Mouse (Mus musculus) heart, adult 2 months (tissue): ENCODE data around the gene Nos2. TPM values are rescaled to one million over a fixed set of nuclear protein-coding genes. Genes with fewer than 3 reads are reported as not detected.
"Not testable (repeated sequence)": the region's sequence is repeated elsewhere in the genome, so short reads cannot be mapped to it uniquely, and the experiment has no call there.

Source experiments
- DNase-seq, 2 experiments: peaks; one replicate each; pipeline ENCODE4 v3.0.0; 2021
- H3K27ac ChIP-seq: fragments of 200-600 bp; 2 replicates; pipeline ENCODE4 v1.8.1; 2022
- H3K27me3 ChIP-seq: fragments of 200-500 bp; 2 replicates; pipeline ENCODE4 v1.6.1; 2012; ENCODE audit warnings: mild to moderate bottlenecking, low read length, inconsistent platforms, mixed read lengths; ENCODE audit not compliant: control insufficient read depth, insufficient read depth
- H3K36me3 ChIP-seq: fragments of 200-500 bp; 2 replicates; pipeline ENCODE4 v1.6.1; 2012; ENCODE audit warnings: low read length, inconsistent platforms; ENCODE audit not compliant: control insufficient read depth, insufficient read depth
- H3K4me1 ChIP-seq: fragments of 200-500 bp; 2 replicates; pipeline ENCODE4 v1.6.1; 2011; ENCODE audit warnings: low read length; ENCODE audit not compliant: control insufficient read depth, insufficient read depth
- H3K4me3 ChIP-seq: fragments of 200-600 bp; 2 replicates; pipeline ENCODE4 v1.8.1; 2022
- H3K79me2 ChIP-seq: fragments of 200-500 bp; replicated peaks from 2 replicates; pipeline ENCODE4 v1.6.1; 2012; ENCODE audit warnings: mild to moderate bottlenecking, inconsistent platforms, low read length, moderate library complexity, mixed read lengths; ENCODE audit not compliant: control insufficient read depth, insufficient read depth
- H3K9ac ChIP-seq: fragments of 200-500 bp; 2 replicates; pipeline ENCODE4 v1.6.1; 2012; ENCODE audit warnings: low read depth, mild to moderate bottlenecking, control low read depth, inconsistent platforms, low read length, mixed read lengths
- CTCF ChIP-seq: fragments of 200-600 bp; IDR thresholded peaks from 2 replicates; pipeline ENCODE4 v1.8.1; 2022; ENCODE audit warnings: antibody characterized with exemption, mild to moderate bottlenecking, moderate library complexity
- EP300 ChIP-seq: fragments of 200-500 bp; IDR thresholded peaks from 2 replicates; pipeline ENCODE4 v1.6.1; 2011; ENCODE audit warnings: low read depth, low read length, control low read depth; ENCODE audit not compliant: insufficient read depth
- POLR2A ChIP-seq: fragments of 200-500 bp; IDR thresholded peaks from 2 replicates; pipeline ENCODE4 v1.6.1; 2011; ENCODE audit warnings: mild to moderate bottlenecking, low read depth, low read length, control low read depth; ENCODE audit not compliant: insufficient read depth
- WGBS: fragments of 180-500 bp; shearing (Covaris S2); methylation state at CpG from one replicate; pipeline ENCODE4 v1.1.7; 2018; 5-methylcytosine and 5-hydroxymethylcytosine counted together
- intact Hi-C: fragments of 180-260 bp; cut with DNase I; formaldehyde crosslinking; loops from one replicate; pipeline ENCODE4 v1.15.1; 2025
- polyA plus RNA-seq: library from polyadenylated mRNA; depleted of rRNA; stranded (reverse); fragments of >200 nt; gene quantifications from 2 replicates; pipeline ENCODE4 v1.2.3, GENCODE M21; 2012
- total RNA-seq, 2 experiments: library from RNA; stranded (reverse); gene quantifications; 2 replicates each; pipeline ENCODE4 v1.2.3; 2021

Nos2 gene
- total and polyA plus RNA-seq, 3 experiments = 5.0 to 8.3 (median 5.7) TPM

DNA sequence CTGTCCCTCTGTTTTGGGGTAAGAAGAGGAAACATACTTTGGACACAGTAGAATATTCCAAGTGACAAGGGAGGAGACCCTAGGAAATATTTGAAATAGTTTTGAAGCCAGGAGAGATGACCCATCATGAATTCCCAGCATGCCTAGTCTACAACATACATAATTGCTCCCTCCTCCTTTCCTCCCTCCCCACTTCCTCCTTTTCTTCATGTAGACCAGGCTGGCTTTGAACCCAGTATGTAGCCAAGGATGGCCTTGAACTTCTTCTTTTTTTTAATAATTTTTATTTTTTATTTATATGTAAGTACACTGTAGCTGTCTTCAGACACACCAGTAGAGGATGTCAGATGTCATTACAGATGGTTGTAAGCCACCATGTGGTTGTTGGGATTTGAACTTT, 64.9 kb downstream of the Nos2 start:
- Histone ChIP-seq H3K4me1 (peaks cover 15% of the 10 kb centered on the region), H3K36me3 (no peaks in the 10 kb centered on the region; the same call in 1 of the 2 replicates), H3K4me3 (peak overlapping the region; percentile 72), H3K27me3 (no peaks in the 10 kb centered on the region), H3K27ac (peak overlapping the region; percentile 92), H3K9ac (no peak overlapping the region), H3K79me2 (peaks cover 2% of the 10 kb centered on the region; the same call in 1 of the 2 replicates)
- intact Hi-C loops = loop anchor here (1.0 kb wide), 1 partner anchor 17 kb away; no protein-coding TSS in a partner anchor
- DNase-seq = no peak
- no peak for TF ChIP-seq CTCF
- no peak for TF ChIP-seq POLR2A
- no peak for TF ChIP-seq EP300

DNA sequence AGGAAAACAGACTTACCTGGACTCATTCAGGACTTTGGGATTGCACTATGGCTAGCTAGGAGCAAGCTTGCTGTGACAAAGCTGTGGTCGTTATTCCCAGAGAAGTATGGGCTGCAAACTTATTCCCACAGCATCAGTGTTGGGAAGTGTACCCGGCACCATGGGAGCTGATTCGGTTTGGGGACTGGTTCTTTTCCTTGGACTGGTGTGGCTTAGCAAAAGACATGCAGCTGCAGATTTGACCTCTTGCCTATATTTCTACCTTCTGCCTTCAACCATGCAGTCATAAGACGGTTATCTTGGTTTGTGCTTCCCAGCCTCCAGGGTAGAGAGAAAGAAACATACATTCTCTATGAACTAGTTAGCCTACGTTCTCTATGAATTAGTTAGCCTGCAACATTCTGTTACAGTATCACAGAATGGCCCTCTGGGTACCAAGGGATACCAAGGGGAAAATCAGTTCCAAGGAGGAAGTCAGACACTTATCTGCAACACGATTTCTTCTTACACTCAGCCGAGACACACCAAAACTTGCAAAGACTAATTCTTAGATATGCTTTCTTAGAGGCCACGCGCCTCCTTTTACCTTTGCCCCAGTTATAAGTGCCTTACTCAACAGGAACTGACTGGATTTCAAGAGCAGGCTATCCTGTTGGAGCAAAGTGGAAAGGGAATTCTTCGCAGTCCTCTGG, 65.9 kb downstream of the Nos2 start:
- WGBS = 80% methylated on average over 10 of the region's 10 CpGs
- TF ChIP-seq CTCF = no peak
- no peak for TF ChIP-seq EP300
- no peak for TF ChIP-seq POLR2A
- Histone ChIP-seq H3K27me3 (no peaks in the 10 kb centered on the region), H3K4me1 (peaks cover 14% of the 10 kb centered on the region), H3K79me2 (peaks cover 2% of the 10 kb centered on the region; the same call in 1 of the 2 replicates), H3K36me3 (no peaks in the 10 kb centered on the region; the same call in 1 of the 2 replicates), H3K9ac (no peak overlapping the region), H3K4me3 (no peak overlapping the region), H3K27ac (no peak overlapping the region)
- intact Hi-C loops = no loop called here
- DNase-seq = peak in 1 of 2 experiments; percentile 10

DNA sequence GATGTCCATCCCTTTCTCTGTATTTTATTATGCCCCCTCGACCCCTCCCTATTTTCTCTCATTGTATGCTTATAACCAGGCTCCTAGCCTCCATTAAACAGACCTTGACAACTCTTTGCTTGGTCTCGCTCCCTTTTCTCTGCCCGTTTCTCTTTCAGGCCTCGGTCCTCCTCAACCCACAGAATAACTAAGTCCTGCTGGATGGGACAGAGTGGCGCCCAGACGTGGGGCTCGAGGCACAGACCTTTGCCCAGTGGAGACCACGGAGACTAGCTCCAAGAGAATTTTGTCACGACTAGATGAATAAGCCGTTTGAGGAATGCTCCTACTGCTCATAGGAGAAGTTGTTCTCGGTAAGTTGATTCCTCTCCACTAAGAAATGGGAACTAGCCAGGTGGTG, 68.6 kb downstream of the Nos2 start:
- WGBS = 92% methylated on average over 11 of the region's 11 CpGs
- H3K27ac ChIP-seq, H3K27me3 ChIP-seq, H3K79me2 ChIP-seq, H3K4me3 ChIP-seq, H3K36me3 ChIP-seq, H3K9ac ChIP-seq, H3K4me1 ChIP-seq, intact Hi-C loops: not testable (repeated sequence)
- peak in 1 of 2 experiments; percentile 6 for DNase-seq

DNA sequence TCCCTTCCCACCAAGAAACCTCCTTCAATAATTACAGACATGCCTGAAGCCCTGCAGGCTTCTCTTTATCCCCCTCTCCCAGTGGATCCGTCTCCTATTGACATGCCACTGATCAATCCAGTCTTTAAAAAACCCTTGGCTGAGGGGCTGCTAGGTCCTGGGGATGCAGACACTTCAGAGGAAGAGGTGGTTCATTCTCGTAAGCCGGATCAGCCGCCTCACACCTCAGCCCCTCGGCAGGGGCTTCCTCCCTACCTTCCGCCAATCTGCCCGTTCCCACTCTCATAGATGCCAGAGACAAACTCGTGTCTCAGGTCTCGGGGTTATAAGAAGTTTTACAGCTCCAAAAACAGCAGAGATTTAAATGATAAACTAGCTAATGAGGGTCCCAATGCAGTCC, 69.5 kb downstream of the Nos2 start:
- TF ChIP-seq EP300 (no peak), CTCF (no peak)
- H3K27ac ChIP-seq = no peak overlapping the region
- no peaks in the 10 kb centered on the region for H3K27me3 ChIP-seq
- H3K79me2 ChIP-seq = no peaks in the 10 kb centered on the region
- no peak overlapping the region for H3K4me3 ChIP-seq
- H3K9ac ChIP-seq = no peak overlapping the region
- DNase-seq = peak in 1 of 2 experiments; percentile 9
- peaks cover 2% of the 10 kb centered on the region; the same call in 1 of the 2 replicates for H3K4me1 ChIP-seq
- intact Hi-C loops = no loop called here
- 91% methylated on average over 9 of the region's 9 CpGs for WGBS
- no peaks in the 10 kb centered on the region for H3K36me3 ChIP-seq

DNA sequence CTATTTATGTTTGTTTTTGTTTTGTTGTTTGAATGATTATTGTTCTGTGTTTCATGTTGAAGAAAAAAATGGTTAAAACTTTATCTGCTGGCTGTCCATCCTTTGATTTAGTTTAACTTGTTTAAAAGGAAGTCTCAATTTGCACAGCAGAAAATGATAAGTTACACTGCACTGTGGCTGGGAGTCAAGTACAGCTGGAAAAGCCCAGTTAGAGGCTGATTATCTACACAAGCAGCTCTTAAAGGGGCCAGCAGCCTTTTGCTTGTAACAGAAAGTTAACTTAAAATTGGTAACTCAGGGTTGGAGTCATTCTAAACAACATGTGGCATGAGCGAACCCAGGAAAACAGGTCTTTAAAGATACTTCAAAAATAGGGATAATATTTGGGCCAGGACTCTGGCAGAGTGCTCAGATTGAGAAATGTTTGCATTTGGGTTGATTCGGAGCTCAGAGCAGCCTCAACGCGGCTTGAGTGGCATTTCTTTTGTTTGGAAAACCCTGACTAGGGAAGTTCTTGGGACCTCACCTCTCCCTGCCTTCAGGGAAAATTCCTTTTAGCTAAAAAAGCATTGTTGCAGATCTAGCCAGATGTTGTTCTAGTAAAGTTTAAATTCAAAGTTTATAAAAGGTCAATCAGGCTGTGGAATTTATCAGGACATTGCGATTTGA, 70.4 kb downstream of the Nos2 start:
- DNase-seq, H3K27ac ChIP-seq, H3K79me2 ChIP-seq, H3K4me1 ChIP-seq, H3K9ac ChIP-seq, intact Hi-C loops, H3K4me3 ChIP-seq, H3K36me3 ChIP-seq, H3K27me3 ChIP-seq: not testable (repeated sequence)
- WGBS = 79% methylated on average over 5 of the region's 5 CpGs

DNA sequence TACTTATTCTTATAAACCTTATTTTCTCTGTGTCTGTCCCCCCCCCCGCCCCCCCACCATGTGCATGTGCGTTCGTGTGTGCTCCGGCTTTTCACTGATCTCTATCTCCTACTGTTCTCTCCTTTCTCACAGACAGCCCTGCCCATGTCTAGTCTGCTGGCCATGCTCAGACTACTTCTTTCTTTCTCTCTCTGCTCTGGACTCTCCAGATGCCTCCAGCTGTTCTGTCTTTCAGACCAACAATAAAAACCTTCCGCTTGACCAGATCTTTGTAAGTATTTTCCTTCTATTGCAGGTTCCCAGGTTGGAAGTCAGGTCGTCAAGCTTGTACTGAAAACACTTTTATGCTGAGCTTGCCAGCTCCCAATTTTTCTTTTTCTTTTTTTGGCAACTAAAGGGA, 78.5 kb downstream of the Nos2 start:
- Histone ChIP-seq H3K79me2 (no peaks in the 10 kb centered on the region), H3K4me1 (peaks cover 6% of the 10 kb centered on the region), H3K27me3 (no peaks in the 10 kb centered on the region), H3K4me3 (no peak overlapping the region), H3K27ac (no peak overlapping the region), H3K9ac (no peak overlapping the region), H3K36me3 (no peaks in the 10 kb centered on the region)
- TF ChIP-seq EP300 = no peak
- TF ChIP-seq CTCF = no peak
- no peak for TF ChIP-seq POLR2A
- intact Hi-C loops = no loop called here
- WGBS = 58% methylated on average over 6 of the region's 6 CpGs
- peak in 1 of 2 experiments; percentile 15 for DNase-seq
